17 mouse cellular contexts compared by ENCODE assay signal in the genomic region with DNA sequence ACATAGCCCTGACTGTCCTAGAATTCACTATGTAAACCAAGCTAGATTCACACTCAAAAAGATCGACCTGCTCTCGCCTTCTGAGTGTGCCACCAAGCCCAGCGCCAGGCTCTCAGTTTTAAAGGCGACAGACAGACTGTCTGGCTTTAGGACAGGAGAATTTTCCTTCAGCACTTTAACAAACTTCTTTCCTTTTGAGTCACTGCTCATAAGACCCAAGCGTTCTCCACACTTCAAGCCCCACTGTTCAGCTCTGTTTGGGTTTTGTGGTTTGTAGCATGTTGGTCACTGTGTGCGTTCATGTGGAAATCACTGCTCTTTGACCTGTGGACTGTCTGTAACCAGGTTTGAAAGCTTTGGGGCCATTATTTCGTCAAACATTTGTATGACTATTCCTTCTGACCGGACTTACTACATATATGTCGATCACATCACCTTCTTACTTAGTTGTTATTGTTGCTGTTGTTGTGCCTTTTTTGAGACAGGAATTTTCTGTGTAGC. TPM values are rescaled to one million over a fixed set of nuclear protein-coding genes. Genes with fewer than 3 reads are reported as not detected.
"Had no signal": no experiment of that assay in that cellular context is flagged by ENCODE, and none has a peak within 500 bp of the region (broad histone marks: within the 10 kb centered on the region; RNA-seq: fewer than 3 reads in every experiment).

No protein-coding gene starts in this region.

- H3K27ac ChIP-seq: intestine, embryonic 15.5 days; layer of hippocampus, adult 2 months; left cerebral cortex, adult 2 months; limb, embryonic 10.5 days; liver, embryonic 13.5 days; lung, embryonic 15.5 days; macrophage; midbrain, embryonic 12.5 days; neural tube, embryonic 13.5 days; stomach, embryonic 15.5 days had no signal

- H3K4me3 ChIP-seq: intestine, embryonic 15.5 days; layer of hippocampus, adult 2 months; left cerebral cortex, adult 2 months; limb, embryonic 10.5 days; liver, embryonic 13.5 days; lung, embryonic 15.5 days; megakaryocyte, embryonic 14.5 days; midbrain, embryonic 12.5 days; neural tube, embryonic 13.5 days; stomach, embryonic 15.5 days had no signal

- ATAC-seq: intestine, embryonic 15.5 days; midbrain, embryonic 16.5 days had no signal

- H3K9me3 ChIP-seq: intestine, embryonic 15.5 days; limb, embryonic 10.5 days; lung, embryonic 15.5 days; midbrain, embryonic 12.5 days; neural tube, embryonic 13.5 days; stomach, embryonic 15.5 days had no signal

- H3K4me2 ChIP-seq: intestine, embryonic 15.5 days; liver, embryonic 13.5 days; lung, embryonic 15.5 days; midbrain, embryonic 12.5 days; neural tube, embryonic 13.5 days; stomach, embryonic 15.5 days had no signal

- H3K36me3 ChIP-seq: intestine, embryonic 15.5 days; limb, embryonic 10.5 days; liver, embryonic 13.5 days; lung, embryonic 15.5 days; stomach, embryonic 15.5 days had no signal

- H3K27me3 ChIP-seq: intestine, embryonic 15.5 days; liver, embryonic 13.5 days; lung, embryonic 15.5 days; megakaryocyte, embryonic 14.5 days; midbrain, embryonic 12.5 days; neural tube, embryonic 13.5 days; stomach, embryonic 15.5 days had no signal

- H3K4me1 ChIP-seq: intestine, embryonic 15.5 days; limb, embryonic 10.5 days; lung, embryonic 15.5 days; midbrain, embryonic 12.5 days; neural tube, embryonic 13.5 days; stomach, embryonic 15.5 days had no signal

- H3K9ac ChIP-seq: intestine, embryonic 15.5 days; liver, embryonic 13.5 days; liver, postnatal 0 days; lung, embryonic 15.5 days; midbrain, embryonic 12.5 days; neural tube, embryonic 13.5 days; stomach, embryonic 15.5 days had no signal

- DNase-seq: liver, embryonic 13.5 days; liver, postnatal 0 days; lung, postnatal 14 days; retina, postnatal 1 day; thymus, adult 2 months; thymus, postnatal 25 days had no signal

RNA-seq across cellular contexts. Expression of a gene that starts 49.0 kb away (rescaled TPM):
- polyA plus RNA-seq: liver, embryonic 13.5 days; liver, postnatal 0 days; macrophage had no signal
